Mouse (Mus musculus): ENCODE results near the gene Ncln. TPM values are rescaled to one million over a fixed set of nuclear protein-coding genes. Genes with fewer than 3 reads are reported as not detected.

The Ncln gene
- polyA plus RNA-seq, 1 experiment from 2014 or later, result 31.9 TPM

GRCm38 (mm10) chr10:81538321-81539048, 42.3 kb upstream of the Ncln start:
- Histone ChIP-seq H3K9me3 (replicated peaks; ENCODE audit: control insufficient read depth, low read length) (no peaks in the 10 kb centered on the region), H3K4me1 (ENCODE audit: control insufficient read depth, insufficient read depth, low read length) (peaks cover 4% of the 10 kb centered on the region), H3K27ac (replicated peaks; ENCODE audit: low read depth, low read length) (no peak overlapping the region), H3K4me3 (ENCODE audit: low read depth, low read length) (no peak overlapping the region), H3K9ac (replicated peaks; ENCODE audit: low read length) (no peak overlapping the region), H3K27me3 (ENCODE audit: control insufficient read depth, insufficient read depth, low read length) (no peaks in the 10 kb centered on the region), H3K36me3 (replicated peaks; ENCODE audit: control insufficient read depth, insufficient read depth, low read depth, low read length) (no peaks in the 10 kb centered on the region; the same call in 1 of the 2 replicates), H3K4me2 (ENCODE audit: low read depth, low read length) (no peak overlapping the region)
- 91% methylated on average over 3 of the region's 3 CpGs for WGBS
- ATAC-seq (replicated peaks; ENCODE audit: insufficient number of reproducible peaks, low FRiP score, low TSS enrichment, low read depth) (no peak), DNase-seq (ENCODE audit: low spot score) (no peak)

DNA sequence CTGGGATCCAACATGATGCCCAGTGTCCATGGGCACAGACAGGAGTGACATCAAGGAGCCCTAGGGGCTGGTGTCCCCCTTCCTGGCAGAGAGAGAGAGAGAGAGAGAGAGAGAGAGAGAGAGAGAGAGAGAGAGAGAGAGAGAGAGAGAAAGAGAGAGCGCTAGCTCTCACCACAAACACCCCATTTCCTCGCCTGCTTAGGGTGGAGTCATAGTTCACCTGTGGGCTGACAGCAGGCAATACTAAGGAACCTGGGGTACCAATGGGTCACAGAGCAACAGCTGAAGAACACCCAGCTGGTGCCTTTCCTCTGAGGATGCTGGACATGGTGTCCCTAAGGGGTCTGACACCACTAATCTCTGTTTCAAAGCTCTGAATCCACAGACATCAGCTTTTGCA, 41.2 kb upstream of the Ncln start:
- Histone ChIP-seq H3K9ac (replicated peaks; ENCODE audit: low read length) (no peak overlapping the region), H3K4me2 (ENCODE audit: low read depth, low read length) (no peak overlapping the region), H3K9me3 (replicated peaks; ENCODE audit: control insufficient read depth, low read length) (no peaks in the 10 kb centered on the region), H3K36me3 (replicated peaks; ENCODE audit: control insufficient read depth, insufficient read depth, low read depth, low read length) (no peaks in the 10 kb centered on the region; the same call in 1 of the 2 replicates), H3K27ac (replicated peaks; ENCODE audit: low read depth, low read length) (no peak overlapping the region), H3K27me3 (ENCODE audit: control insufficient read depth, insufficient read depth, low read length) (no peaks in the 10 kb centered on the region), H3K4me1 (ENCODE audit: control insufficient read depth, insufficient read depth, low read length) (no peaks in the 10 kb centered on the region), H3K4me3 (ENCODE audit: low read depth, low read length) (no peak overlapping the region)
- ATAC-seq (replicated peaks; ENCODE audit: insufficient number of reproducible peaks, low FRiP score, low TSS enrichment, low read depth), result no peak
- DNase-seq (ENCODE audit: low spot score), result no peak
- 94% methylated on average over 2 of the region's 2 CpGs for WGBS

GRCm38 (mm10) chr10:81536734-81537133, 40.5 kb upstream of the Ncln start:
- H3K4me3 ChIP-seq (ENCODE audit: low read depth, low read length), result no peak overlapping the region
- H3K9ac ChIP-seq (replicated peaks; ENCODE audit: low read length), result no peak overlapping the region
- no peaks in the 10 kb centered on the region for H3K27me3 ChIP-seq (ENCODE audit: control insufficient read depth, insufficient read depth, low read length)
- ATAC-seq (replicated peaks; ENCODE audit: insufficient number of reproducible peaks, low FRiP score, low TSS enrichment, low read depth), result no peak
- DNase-seq (ENCODE audit: low spot score), result no peak
- H3K9me3 ChIP-seq (replicated peaks; ENCODE audit: control insufficient read depth, low read length), result no peaks in the 10 kb centered on the region
- H3K4me2 ChIP-seq (ENCODE audit: low read depth, low read length), result no peak overlapping the region
- 82% methylated on average over 6 of the region's 6 CpGs for WGBS
- no peaks in the 10 kb centered on the region for H3K4me1 ChIP-seq (ENCODE audit: control insufficient read depth, insufficient read depth, low read length)
- no peak overlapping the region for H3K27ac ChIP-seq (replicated peaks; ENCODE audit: low read depth, low read length)
- no peaks in the 10 kb centered on the region; the same call in 1 of the 2 replicates for H3K36me3 ChIP-seq (replicated peaks; ENCODE audit: control insufficient read depth, insufficient read depth, low read depth, low read length)

DNA sequence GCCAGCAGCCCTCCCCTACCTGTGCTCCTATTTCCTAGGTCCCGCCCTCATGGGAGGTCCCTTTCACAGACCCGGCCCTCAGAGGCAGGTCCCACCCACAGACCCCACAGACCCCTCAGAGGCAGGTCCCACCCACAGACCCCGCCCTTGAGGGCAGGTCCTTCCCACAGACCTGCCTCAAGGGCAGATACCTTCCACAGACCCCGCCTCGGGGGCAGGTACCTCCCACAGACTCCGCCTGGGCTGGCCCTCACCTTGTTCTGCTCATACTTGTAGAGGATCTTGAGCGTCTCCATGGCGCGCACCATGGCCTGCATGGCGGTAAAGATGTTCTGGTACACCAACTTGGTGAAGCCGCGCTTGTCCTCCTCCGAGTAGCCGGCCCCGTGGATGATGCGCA, 38.6 kb upstream of the Ncln start:
- no peak overlapping the region for H3K9ac ChIP-seq (replicated peaks; ENCODE audit: low read length)
- no peak overlapping the region for H3K27ac ChIP-seq (replicated peaks; ENCODE audit: low read depth, low read length)
- 60% methylated on average over 16 of the region's 16 CpGs for WGBS
- no peaks in the 10 kb centered on the region for H3K4me1 ChIP-seq (ENCODE audit: control insufficient read depth, insufficient read depth, low read length)
- no peak overlapping the region for H3K4me3 ChIP-seq (ENCODE audit: low read depth, low read length)
- no peak overlapping the region for H3K4me2 ChIP-seq (ENCODE audit: low read depth, low read length)
- no peaks in the 10 kb centered on the region for H3K9me3 ChIP-seq (replicated peaks; ENCODE audit: control insufficient read depth, low read length)
- peak; percentile 6 for DNase-seq (ENCODE audit: low spot score)
- H3K36me3 ChIP-seq (replicated peaks; ENCODE audit: control insufficient read depth, insufficient read depth, low read depth, low read length), result peaks cover 6% of the 10 kb centered on the region
- ATAC-seq (replicated peaks; ENCODE audit: insufficient number of reproducible peaks, low FRiP score, low TSS enrichment, low read depth), result no peak
- no peaks in the 10 kb centered on the region for H3K27me3 ChIP-seq (ENCODE audit: control insufficient read depth, insufficient read depth, low read length)

DNA sequence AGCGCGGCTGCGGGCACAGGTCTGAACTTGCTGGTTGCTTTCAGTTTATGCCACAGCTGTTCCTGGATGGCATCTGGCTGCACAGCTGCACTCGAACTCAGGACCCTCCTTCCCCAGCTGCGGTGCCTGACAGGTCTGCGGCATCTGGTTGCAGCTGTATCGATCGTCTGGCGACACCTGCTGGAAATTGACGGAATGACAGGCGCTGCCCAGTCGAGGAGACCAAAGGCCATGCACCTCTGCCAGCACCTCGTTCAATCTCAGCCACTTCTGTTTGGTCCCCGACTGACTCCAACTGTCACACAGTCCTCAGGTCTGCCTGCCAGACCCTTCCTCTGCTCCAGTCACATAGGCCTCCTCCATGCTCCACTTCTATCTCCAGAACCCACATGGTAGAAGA, 30.6 kb upstream of the Ncln start:
- Histone ChIP-seq H3K4me3 (ENCODE audit: low read depth, low read length) (no peak overlapping the region), H3K9me3 (replicated peaks; ENCODE audit: control insufficient read depth, low read length) (no peaks in the 10 kb centered on the region), H3K36me3 (replicated peaks; ENCODE audit: control insufficient read depth, insufficient read depth, low read depth, low read length) (peaks cover 6% of the 10 kb centered on the region; the same call in 1 of the 2 replicates), H3K27ac (replicated peaks; ENCODE audit: low read depth, low read length) (no peak overlapping the region), H3K4me2 (ENCODE audit: low read depth, low read length) (no peak overlapping the region), H3K27me3 (ENCODE audit: control insufficient read depth, insufficient read depth, low read length) (no peaks in the 10 kb centered on the region), H3K4me1 (ENCODE audit: control insufficient read depth, insufficient read depth, low read length) (no peaks in the 10 kb centered on the region), H3K9ac (replicated peaks; ENCODE audit: low read length) (no peak overlapping the region)
- ATAC-seq (replicated peaks; ENCODE audit: insufficient number of reproducible peaks, low FRiP score, low TSS enrichment, low read depth), result no peak
- peak; percentile 81 for DNase-seq (ENCODE audit: low spot score)
- WGBS, result 15% methylated on average over 14 of the region's 14 CpGs

DNA sequence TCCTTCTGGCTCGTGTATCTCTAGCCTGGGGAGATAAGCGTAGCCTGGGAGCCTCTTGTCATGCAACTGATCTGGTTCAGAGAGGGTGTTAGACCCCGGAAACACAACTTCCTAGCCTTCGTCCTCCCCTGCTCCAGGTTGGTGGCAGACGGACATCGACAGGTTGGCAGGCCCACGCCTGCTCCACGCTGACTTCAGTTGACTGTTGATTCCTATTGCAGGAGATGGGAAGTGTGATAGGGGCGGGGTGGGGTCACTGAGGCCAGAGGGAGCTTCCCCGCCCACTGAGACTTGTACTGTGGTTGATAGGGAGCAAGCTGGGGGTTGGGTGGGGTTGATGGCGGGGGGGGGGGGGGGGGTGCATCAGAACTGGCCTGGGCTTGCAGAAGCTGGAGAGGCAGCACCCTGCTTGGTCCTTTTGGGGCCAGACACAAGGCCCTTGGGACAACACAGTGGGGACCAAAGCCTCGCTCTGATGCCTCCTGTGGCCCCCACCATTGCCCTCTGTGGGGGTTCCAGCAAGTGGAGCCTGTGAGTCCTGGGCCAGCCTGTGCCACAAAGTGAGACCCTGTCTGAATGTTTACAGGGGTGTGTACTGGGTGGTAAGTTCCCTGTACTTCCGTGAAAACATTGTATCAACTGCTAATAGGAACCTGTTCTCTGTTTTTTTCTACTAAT, 29.0 kb upstream of the Ncln start:
- Histone ChIP-seq H3K27ac (replicated peaks; ENCODE audit: low read depth, low read length) (no peak overlapping the region), H3K9ac (replicated peaks; ENCODE audit: low read length) (no peak overlapping the region), H3K4me1 (ENCODE audit: control insufficient read depth, insufficient read depth, low read length) (no peaks in the 10 kb centered on the region), H3K9me3 (replicated peaks; ENCODE audit: control insufficient read depth, low read length) (no peaks in the 10 kb centered on the region), H3K4me3 (ENCODE audit: low read depth, low read length) (no peak overlapping the region), H3K36me3 (replicated peaks; ENCODE audit: control insufficient read depth, insufficient read depth, low read depth, low read length) (no peaks in the 10 kb centered on the region; the same call in 1 of the 2 replicates), H3K27me3 (ENCODE audit: control insufficient read depth, insufficient read depth, low read length) (no peaks in the 10 kb centered on the region), H3K4me2 (ENCODE audit: low read depth, low read length) (no peak overlapping the region)
- 67% methylated on average over 12 of the region's 13 CpGs for WGBS
- ATAC-seq (replicated peaks; ENCODE audit: insufficient number of reproducible peaks, low FRiP score, low TSS enrichment, low read depth) (no peak), DNase-seq (ENCODE audit: low spot score) (no peak)

DNA sequence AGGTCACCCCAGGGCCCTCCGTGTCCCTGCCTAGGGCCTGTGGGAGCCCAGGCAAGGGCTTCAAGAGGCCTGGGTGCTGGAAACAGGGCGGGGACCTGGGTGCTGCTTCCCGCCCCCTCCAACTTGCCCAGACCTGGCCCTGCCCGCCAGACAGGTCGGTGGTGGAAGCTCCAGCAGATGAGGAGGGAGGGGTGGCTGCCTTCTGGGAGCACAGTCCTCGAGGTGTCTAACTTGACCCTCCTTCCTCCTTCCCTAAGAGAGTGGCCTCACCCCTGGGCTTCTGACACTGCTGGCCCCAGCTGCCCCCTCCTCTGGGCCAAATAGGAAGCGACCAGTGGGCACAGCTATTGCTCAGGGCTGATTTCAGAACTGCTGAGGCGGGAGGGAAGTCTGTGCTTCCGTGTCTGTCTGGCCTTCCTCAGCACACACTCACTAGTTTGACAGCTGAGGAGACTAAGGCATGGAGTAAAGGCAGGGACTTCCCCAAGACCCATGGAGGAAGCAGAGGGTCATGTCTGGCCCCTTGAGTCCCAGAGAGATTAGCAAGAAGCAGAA, 27.9 kb upstream of the Ncln start, which contains the start of gene Gna15:
Gna15 (minus strand) TSS at position 175 of the 555 bp plus-strand sequence.
- Histone ChIP-seq H3K27ac (replicated peaks; ENCODE audit: low read depth, low read length) (no peak within 1 kb of the TSS), H3K9me3 (replicated peaks; ENCODE audit: control insufficient read depth, low read length) (no peaks in the 10 kb centered on the region), H3K4me3 (ENCODE audit: low read depth, low read length) (no peak within 1 kb of the TSS), H3K4me2 (ENCODE audit: low read depth, low read length) (no peak within 1 kb of the TSS; the same call in 1 of the 2 replicates), H3K27me3 (ENCODE audit: control insufficient read depth, insufficient read depth, low read length) (no peaks in the 10 kb centered on the region), H3K36me3 (replicated peaks; ENCODE audit: control insufficient read depth, insufficient read depth, low read depth, low read length) (no peaks in the 10 kb centered on the region), H3K4me1 (ENCODE audit: control insufficient read depth, insufficient read depth, low read length) (no peaks in the 10 kb centered on the region), H3K9ac (replicated peaks; ENCODE audit: low read length) (peak within 1 kb of the TSS; percentile 43)
- 19% methylated on average over 9 of the region's 9 CpGs for WGBS
- no peak for DNase-seq (ENCODE audit: low spot score)
- ATAC-seq (replicated peaks; ENCODE audit: insufficient number of reproducible peaks, low FRiP score, low TSS enrichment, low read depth), result no peak

- DNase-seq (ENCODE audit: low spot score), result no peak
- WGBS, result 17% methylated on average over 19 of the region's 19 CpGs
- Histone ChIP-seq H3K36me3 (replicated peaks; ENCODE audit: control insufficient read depth, insufficient read depth, low read depth, low read length) (no peaks in the 10 kb centered on the region), H3K4me3 (ENCODE audit: low read depth, low read length) (no peak overlapping the region), H3K4me2 (ENCODE audit: low read depth, low read length) (no peak overlapping the region; the same call in 1 of the 2 replicates), H3K9me3 (replicated peaks; ENCODE audit: control insufficient read depth, low read length) (no peaks in the 10 kb centered on the region), H3K9ac (replicated peaks; ENCODE audit: low read length) (peak overlapping the region; percentile 43), H3K4me1 (ENCODE audit: control insufficient read depth, insufficient read depth, low read length) (no peaks in the 10 kb centered on the region), H3K27me3 (ENCODE audit: control insufficient read depth, insufficient read depth, low read length) (no peaks in the 10 kb centered on the region), H3K27ac (replicated peaks; ENCODE audit: low read depth, low read length) (no peak overlapping the region)
- ATAC-seq (replicated peaks; ENCODE audit: insufficient number of reproducible peaks, low FRiP score, low TSS enrichment, low read depth), result no peak
These were observed 27.4 kb upstream of the Ncln start for GRCm38 (mm10) chr10:81523570-81523969.

All from embryonic facial prominence, embryonic 11.5 days (tissue).